Mouse (Mus musculus): ENCODE measurements around the gene Ly6g6e.
A peak's percentile ranks its signal among the peaks of the same experiment; 100 is the strongest.
"Not testable (repeated sequence)": the region's sequence is repeated elsewhere in the genome, so short reads cannot be mapped to it uniquely, and the experiment has no call there.

Ly6g6e gene

DNA sequence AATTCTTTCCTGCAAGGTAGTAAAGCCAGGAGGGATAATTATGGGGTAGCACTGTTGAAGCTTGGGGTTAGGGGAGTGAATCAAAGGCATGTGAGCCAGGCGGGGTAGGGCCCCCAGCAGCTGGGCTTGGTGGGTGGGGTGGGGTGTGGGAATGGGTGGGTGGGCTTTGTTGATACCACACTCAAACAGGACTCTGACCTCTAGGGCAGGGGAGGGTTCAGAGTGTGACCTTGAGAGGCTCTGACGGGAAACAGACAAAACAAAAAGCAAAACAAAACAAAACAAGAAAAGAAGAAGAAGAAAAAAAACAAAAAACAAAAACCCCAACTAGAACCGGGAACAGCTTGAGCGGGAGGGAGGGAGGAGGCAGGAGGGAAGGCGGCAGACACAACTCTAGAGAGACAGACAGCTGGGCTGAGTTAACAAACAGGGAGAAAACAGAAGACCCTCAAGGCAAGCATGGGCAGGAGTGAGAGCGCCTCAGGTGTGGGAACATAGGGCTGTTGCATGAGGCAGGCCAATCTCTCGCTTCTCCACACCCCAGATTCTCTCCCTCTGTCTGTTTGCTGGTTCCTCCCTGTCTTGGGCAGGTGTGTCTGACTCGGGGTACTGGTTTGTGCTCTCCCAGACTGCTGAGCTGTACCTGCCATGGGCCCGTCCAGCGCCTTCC lies at the start of gene Ly6g6e:
Gene Ly6g6e (plus strand): TSS at position 396 of the 670 bp plus-strand sequence.
- DNase-seq (ENCODE audit: low spot score), result no peak

DNA sequence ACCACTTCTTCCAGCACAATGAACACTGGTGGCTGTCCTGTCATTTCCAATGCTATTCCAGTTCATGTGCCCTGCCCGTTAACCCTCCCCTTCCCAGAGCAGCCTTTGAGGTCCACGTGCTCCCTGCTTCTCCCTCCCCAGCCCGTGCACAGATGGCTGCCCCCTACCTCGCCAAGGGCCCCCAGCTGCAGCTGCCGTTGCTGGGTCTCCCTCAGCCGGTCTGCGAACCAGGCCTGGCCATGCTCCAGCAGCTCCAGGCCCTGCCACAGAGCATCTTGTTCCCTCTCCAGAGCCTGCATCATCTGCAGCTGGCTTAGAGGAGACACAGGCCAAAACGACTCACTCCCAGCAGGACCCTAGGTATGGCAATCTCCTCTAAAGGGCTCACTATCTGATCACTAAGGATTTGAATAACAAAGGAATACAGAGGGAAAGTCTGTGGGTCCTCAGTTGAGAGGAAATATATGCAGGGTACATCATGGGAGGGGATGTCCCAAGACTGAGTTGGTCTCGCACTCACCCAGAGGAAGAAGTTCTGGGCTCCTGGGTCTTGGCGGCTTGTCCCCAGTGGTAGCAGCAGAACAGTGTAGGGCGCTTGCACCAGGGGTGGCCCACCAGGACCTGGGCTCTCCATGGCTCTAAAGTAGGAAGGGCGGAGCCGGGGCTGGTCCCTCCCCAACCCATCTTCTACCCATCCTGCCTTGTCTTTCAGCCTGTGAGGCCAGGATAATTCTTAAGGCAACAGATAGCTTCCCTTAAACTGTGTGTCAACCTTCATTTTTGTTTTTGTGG lies 49.2 kb upstream of the Ly6g6e start, which contains the start of gene Sapcd1:
Gene Sapcd1 (minus strand): TSS at position 740 of the 792 bp plus-strand sequence.
- DNase-seq (ENCODE audit: low spot score), result peak; percentile 34

DNA sequence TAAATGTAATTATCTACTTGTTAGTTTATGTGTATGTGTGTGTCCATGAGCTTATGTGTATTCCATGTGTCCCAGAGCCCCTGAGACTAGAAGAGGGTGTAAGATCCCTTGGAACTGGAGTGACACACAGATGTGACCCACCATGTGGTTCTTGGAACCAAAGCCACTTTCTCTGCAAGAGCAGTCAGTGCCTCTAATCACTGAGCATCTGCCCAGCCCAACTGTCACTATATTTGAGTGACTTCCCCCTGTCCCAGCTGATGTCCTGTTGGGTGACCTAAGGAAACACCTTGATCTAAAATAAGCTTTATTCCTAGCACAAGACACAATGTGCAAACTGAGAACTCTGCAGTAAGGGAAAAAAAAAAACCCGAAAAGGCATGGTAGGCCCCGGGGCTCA lies 48.4 kb upstream of the Ly6g6e start:
- DNase-seq (ENCODE audit: low spot score), result no peak

DNA sequence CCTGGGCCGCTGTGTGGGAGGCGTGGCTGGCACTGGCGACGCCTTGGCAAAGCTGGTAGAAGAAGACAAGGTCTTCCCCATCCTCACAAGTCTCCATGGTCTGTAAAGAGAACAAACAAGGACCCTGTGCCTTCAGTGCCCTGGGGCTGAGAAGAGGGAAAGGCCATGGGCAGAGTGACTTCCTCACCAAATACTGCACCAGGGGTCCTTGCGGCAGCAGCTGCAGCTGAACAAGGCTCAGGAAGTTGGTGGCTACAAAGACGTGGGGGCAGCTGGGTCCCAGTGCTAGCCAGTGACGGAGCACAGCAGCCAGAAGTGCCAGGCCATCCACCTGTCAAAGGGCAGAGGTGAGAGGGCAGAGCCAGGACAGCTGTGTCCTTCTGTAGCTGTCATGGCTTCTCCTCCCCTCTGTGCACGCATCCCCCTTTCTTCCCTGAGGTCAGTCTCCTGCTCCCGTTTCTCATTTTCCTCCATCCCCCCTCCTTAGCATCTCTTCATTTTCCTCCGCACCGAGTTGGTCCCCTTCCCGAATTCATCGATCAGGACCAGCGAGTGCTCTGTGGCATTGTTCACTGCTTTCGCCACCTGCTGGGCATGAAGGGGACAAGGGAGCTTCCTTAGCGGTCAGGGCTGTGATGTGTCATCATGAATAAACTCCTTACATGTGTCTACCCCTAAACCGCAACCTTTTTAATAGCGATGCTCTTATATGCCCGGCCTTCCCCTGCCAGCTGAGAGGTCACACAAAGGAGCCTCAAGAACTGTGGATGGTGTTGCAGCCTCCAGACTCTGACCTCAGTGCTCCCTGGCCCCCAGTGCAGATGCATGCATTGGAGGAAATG lies 46.8 kb upstream of the Ly6g6e start:
- peak; percentile 72 for DNase-seq (ENCODE audit: low spot score)

DNA sequence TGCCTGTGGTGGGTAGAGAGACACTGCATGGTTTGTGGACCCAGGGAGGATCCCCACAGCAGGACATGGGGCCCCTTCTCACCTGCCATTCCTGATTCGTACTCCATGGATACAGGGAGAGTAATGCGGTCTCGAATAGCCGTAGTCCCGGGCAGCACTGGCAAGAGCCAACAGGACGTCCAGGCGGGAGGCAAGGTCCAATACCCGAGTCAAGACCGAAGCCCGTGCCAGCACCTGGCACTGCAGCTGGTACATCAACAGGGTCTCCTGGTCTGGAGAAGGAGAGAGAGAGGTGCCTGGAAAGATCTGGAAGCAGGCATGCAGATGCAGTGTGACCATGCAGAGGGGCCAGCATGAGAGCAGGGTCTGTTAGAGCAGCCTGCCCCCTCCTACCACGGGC lies 45.4 kb upstream of the Ly6g6e start:
- no peak for DNase-seq (ENCODE audit: low spot score)

DNA sequence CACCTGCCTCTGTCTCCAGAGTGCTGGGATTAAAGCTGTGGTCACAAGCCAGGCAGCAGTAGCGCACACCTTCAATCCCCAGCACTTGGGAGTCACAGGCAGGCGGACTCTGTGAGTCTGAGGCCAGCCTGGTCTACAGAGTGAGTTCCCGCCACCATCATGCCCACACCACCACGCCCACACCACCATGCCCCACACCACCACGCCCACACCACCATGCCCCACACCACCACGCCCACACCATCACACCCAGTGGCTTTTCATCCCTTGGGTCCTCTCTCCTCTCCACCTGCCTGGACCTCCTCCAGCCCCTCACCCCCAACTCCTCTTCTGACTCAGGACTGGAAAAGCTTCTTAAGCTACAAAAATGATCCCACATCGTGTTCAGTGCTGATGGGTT lies 44.8 kb upstream of the Ly6g6e start:
- DNase-seq (ENCODE audit: low spot score), result no peak

DNA sequence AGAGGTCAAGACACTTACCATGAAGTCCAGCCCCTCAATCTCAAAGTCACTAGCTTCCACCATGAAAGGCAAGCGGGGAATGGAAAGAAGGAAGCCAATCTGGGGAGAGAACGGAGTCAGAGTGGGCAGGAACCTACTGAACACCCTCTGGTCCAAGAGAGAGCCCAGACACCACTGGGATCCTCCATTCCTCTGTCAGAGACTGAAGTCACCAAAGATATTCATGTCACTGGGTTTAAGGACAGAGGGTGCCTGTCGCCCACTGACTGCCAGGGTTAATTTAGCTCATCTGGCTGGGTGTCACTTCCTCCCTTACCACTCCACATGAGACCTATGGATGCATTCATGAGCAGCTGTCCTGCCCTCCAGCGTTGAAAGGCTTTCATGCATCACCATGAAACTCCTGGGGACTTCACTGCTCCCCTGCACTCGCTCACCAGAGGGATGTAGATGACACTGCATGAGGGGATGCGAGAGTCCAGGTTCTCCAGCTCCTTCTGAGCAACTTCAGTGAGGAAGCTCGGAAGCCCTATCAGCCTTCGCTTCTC lies 44.3 kb upstream of the Ly6g6e start:
- DNase-seq (ENCODE audit: low spot score), result no peak

DNA sequence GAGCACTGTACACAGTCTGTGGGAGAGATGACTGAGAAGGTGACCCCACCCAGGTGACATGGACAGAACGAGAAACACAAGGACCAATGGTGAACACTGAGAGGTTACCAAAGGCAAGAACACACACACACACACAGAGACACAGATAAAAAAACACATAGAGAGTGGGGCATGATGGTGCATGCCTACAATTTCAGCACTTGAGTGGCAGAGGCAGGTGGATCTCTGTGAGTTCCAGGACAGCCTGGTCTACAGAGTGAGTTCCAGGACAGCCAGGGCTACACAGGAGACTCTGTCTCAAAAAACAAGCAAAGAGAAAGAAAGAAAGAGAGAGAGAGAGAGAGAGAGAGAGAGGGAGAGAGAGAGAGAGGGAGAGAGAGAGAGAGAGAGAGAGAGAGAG lies 43.0 kb upstream of the Ly6g6e start:
- not testable (repeated sequence) for DNase-seq (ENCODE audit: low spot score)

DNA sequence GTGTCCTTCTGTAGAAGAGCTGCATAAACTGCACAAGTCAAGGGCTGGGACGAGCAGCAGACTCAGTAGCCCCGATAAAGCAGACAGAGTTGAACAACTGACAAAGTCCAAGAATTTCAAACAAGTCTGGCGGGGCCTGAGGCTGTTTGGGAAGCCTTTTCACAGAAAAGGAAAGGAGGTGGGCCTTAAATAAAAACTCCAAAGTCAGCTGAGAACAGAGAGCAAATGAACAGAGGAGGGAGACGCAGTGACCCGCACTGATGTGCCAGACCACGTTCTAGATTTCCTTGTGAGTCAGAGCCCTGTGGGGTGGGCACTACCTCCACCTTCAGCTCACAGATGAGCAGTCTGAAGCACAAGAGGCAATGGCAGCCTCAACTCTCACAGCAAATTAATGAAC lies 41.8 kb upstream of the Ly6g6e start:
- no peak for DNase-seq (ENCODE audit: low spot score)

DNA sequence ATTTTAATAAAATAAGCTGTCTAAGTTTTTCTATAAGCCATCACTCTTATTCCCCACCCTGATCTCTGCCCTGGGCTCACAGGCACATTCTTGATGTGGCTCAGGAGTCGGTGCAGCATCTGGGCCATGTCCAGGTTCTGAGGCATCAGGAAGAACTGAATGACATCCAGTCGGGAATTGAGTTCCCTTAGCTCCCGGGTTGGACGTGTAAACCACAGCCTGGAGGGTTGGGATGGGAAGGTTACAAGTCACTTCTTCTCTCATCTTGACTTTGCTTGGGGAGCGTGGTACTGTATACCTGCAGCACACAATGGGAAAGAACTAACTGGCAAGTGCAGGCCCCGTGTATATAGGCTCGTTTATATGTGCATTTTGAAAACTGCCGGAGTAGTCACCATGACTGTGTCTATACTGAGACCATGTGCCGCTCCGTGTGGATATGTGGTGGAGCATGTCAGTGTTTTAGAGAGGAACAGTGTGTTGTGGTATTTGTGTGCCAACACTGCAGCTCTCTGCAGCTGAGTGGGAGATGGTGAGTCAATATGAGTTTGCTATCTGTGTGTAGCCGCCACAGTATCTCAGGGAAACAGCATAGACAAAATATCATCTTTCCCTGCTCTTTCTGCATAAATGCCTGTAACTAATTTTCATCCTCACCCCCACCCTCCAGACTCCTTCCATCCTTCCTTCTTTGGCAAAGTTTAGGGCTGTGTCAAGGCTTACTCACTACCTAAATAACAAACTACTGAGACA lies 37.4 kb upstream of the Ly6g6e start:
- no peak for DNase-seq (ENCODE audit: low spot score)

DNA sequence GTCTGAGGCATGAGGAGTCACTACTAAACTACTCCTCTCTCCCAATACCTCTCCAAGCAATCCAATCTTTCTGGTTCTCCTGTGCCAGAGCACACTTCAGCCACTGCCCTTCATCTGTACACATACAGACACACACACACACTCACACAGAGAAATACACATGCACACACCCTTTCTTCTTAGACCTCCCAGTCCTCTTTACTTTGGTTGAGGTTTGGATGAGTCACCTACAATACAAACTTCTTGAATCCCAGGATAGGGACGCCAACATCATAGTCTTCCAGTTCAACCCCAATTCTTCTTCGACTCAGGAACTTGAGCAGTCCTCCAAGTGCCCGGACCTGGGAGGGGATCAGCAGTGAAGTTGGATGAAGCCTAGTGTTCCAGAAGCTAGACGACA lies 32.9 kb upstream of the Ly6g6e start:
- DNase-seq (ENCODE audit: low spot score), result no peak

DNA sequence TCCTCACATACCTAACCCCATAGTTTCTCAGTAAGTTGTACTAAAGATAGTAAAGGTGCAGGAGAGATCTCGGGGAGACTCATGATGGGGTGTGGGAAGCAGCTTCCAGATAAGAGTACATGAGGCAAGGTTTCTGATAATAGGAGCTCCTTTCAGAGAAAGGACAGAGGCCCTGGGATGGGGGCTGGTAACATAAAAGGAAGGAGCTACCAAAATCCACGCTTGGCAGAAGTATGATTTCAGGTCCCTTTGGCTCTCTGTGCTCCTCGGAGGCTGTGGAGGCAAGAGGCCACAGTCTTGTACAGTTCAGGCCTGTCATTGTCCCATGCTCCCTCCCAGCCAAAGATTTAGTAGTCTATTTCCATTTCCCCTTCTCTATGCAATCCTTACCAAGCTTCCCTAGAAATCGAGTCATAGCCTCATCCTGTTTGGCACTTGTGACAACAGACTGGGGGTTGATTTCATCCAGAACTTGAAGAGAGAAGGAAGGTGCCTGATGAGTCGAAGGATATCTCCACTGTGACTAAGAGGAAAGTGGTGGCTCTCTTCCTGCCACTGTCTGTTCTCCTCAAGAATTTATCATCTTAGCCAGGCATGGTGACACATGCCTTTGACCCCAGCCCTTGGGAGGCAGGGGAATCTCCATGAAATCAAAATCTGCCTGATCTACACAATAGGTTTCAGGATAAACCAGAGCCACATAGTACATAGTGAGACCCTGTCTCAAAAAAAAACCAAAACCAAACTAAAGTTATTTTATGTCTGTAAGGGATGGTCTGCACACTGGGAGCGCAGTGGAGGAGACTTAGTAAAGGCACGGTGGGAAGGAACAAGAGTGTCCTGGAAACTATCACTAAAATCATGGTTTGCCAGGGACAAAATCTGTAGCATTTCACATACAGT lies 31.5 kb upstream of the Ly6g6e start:
- DNase-seq (ENCODE audit: low spot score), result no peak

DNA sequence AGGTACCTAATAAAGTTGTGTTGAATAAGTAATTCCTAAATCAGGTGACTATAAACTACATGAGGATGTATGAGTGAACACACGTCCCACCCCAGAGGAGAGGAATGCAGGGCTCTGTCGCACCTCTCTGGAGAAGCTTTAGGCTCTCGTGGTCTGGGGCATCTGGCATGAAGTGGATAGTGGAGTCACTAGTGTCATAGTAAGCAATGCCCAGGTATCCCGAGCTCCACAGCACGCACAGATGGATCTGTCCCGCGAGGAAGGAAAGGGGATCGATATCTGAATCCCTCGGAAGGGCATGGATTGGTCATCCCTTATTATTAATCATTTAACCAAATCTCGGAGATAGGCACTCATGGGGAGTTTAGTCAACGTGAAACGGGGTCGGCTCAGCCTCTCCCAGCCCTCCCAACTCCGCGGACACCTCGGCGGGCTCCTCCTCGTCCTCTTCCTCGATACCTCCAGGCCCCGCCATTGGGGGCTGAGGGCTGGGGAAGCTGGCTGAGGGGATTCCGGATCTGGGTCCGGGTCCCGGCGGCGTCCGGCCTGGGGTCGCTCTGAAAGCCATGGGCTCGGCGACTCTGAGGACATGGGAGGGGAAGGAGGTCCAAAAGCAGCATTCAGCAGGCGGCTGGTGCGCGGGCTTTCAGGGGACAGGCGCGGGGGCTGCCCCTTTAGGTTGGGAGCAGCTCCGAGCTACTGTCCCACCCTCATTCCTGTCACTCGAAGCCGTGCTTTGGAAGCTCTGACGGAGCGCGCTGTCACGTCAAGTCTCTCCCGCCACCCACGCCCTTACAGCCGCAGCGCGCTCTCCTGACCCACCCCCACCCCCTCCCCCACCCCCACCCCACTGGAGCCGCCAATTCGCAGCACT lies 30.7 kb upstream of the Ly6g6e start:
- DNase-seq (ENCODE audit: low spot score), result peak; percentile 41

DNA sequence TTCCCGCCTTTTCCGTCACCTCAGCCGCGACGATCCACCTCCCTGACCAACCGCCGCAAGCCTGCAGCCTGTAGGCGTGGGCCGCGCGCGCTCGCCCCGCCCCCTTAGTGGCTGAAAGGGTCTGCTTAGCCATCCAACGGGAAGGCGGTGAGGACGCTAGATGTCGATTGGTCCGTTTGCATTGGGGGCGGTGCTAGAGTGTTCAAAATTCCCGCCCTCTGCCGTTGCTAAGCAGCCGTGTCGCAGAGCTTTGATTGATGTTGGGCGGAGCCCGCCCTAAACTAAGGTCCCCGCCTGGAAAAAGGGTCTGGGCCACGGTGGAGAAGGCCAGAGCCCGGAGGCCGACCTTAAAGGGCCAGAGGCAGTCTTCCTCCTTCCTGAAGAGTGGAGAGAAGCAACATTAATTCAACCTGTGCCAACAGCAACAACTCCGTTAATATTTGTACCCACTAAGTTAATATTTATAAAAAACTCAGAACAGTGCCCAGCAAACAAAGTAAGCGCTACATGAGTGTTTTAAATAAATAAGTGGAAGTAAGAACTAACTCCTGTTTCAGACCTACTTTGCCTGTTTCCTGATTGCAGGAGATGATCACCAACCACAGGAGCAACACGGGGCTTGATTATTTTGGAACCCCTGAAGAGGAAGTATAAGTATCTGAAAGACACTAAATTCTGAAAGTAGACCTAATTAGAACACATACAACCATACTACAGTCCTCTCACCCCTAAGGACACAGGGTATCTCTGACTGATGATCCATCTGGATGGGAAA lies 29.8 kb upstream of the Ly6g6e start, which contains the start of gene Msh5:
Gene Msh5 (minus strand): TSS at position 65 of the 775 bp plus-strand sequence.
- DNase-seq (ENCODE audit: low spot score), result peak; percentile 100

DNA sequence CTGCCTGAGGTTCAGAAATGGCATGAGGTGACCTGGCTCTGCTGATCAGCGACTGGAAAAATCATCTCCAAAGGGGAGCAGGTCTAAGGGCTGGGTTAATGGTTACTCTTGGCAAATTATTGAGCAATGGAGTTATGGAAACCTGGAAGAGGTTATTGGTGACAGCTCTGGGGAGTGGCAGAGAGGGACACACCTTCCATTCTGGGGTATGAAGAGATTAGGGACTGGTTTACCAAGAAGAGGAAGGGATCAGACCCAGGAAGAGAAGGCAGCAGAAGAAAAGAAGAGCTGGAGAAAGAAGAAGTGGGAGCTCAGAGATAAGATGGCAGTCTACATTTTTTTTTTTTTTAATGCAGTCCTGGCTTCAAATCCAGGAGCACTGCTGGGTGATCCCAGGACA lies 29.0 kb upstream of the Ly6g6e start:
- no peak for DNase-seq (ENCODE audit: low spot score)

DNA sequence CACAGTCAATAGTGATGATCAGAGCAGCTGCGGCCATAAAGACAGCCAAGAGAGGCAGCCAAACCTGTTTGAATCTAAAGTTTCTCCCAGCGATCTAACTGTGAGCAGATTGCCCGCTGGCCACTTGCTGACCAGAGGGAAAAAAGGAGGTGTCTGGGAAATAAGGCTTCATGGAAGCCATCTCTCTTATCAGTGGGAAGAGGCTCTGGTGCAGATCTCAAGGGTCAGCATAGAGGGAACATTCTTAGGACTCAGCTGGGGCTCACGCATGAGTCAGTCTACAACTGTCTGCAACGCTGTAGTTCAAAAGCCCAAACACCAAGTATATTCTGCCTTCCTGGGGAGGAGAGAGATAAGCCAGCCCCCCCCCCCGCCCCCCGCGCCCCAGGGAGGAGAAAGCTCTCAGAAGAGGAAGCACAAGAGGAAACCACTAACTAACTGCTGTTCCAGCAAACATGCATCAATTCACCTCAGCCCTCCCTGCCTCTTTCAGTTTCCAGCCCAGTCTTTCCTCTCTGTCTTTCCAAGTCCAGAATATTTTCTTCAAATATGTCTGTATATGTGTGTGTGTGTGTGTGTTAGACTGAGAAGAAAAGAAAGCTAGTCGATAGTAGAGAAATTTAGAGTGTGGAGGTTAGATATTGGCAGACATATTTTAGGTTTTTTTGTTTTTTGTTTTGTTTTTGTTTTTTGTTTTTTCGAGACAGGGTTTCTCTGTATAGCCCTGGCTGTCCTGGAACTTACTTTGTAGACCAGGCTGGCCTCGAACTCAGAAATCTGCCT lies 28.4 kb upstream of the Ly6g6e start:
- peak; percentile 42 for DNase-seq (ENCODE audit: low spot score)

DNA sequence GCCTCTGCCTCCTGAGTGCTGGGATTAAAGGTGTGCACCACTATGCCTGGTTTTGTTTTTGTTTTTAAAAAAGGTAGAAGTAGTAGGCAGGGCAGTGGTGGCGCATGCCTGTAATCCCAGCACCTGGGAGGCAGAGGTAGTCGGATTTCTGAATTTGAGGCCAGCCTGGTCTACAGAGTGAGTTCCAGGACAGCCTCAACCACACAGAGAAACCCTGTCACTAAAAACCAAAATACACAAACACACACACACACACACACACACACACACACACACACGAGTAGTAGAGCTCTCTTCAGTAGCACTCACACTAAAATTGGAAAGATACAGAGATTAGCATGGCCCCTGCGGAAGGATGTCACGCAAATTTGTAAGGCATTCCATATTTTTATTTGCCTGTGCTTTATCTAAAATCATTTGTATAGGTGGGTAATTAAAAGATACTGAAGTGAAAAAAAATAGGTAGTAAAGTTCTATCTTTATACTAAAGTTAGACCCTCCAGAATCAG lies 27.7 kb upstream of the Ly6g6e start:
- DNase-seq (ENCODE audit: low spot score), result no peak

Data from embryo, embryonic 10.5 days (tissue).